Mouse (Mus musculus) v-Abl transformed pro-B cells (cell line): Measurements from ENCODE around the gene Zbed5.
"Not testable (repeated sequence)": the region's sequence is repeated elsewhere in the genome, so short reads cannot be mapped to it uniquely, and the experiment has no call there.

Experiments
- in situ Hi-C, 2 experiments: fragments of 400-800 bp; cut with MboI; formaldehyde crosslinking; loops; one replicate each; pipeline ENCODE4 v1.15.1; 2025; ENCODE audit not compliant: unreplicated experiment in 2 of 2

Gene Zbed5

DNA sequence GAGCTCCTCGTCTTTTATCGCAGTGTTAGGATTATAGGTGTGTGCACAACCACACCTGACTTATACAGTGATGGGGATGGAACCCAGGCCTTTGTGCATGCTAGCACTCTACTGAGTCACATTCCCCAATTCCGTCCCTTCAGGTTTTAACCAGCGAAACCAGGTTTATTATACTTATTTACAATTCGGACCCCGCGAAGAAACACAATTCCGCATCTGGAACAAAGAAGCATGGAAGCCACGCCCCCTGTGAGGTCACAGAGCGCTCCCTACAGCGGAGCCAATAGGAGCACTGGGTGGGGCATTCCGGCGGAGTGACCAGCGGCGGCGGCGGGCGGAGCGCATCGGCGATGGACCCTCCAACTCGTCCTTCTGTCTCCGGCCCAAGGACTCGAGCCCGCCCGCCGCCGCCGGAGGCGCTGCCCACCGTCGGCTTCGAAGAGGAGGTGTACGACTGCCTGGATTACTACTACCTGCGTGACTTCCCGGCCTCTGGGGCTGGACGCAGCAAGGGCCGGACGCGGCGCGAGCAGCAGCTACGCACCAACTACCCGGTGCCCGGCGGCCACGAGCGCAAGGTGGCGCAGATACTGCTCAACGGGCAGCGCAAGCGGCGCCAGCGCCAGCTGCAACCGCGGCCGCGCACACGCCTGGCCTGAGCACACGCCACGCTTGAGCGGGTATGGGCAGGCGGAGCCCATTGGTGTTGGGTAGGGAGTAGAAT, 12.9 kb downstream of the Zbed5 start, which contains the start of gene Nupr1l:
Gene Nupr1l (plus strand): TSS at position 299 of the 724 bp plus-strand sequence.
- in situ Hi-C loops, result no loop called here

DNA sequence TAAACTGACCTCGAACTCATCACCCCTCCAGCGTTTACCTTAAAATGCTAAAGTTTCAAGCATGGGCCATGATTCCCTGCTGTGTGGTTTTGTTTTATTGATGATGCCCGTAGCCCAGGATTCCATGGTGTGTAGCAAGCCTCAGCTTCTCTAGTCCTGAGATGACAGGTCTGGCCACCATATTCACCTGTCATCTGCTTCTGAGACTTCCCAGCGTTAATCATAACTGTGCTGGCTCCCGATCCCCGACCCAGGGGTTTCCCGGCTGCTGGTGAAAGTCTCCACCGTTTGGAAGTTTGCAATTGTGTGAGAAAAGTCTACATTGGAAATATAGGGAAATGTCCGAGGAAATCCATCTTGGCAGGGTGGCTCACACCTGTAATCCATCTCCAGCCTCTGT, 13.6 kb downstream of the Zbed5 start:
- in situ Hi-C loops, result no loop called here

DNA sequence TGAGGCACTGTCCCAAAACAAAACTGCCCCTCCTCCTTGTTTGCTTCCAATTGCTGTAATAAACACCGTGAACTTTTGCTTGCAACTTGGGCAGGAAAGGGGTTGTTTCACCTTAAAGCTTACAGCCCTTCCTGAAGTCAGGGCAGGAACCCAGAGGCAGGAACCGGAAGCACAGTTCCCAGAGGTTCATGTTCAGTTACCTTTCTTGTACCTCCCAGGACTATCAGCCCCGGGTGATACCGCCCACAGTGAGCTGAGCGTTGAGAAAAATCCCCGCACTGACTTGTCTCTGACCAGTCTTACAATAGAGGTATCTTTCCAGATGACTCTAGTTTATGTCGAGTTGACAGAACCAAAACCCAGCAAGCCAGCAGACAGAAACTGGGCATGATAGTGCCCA, 14.1 kb downstream of the Zbed5 start:
- in situ Hi-C loops, result no loop called here

DNA sequence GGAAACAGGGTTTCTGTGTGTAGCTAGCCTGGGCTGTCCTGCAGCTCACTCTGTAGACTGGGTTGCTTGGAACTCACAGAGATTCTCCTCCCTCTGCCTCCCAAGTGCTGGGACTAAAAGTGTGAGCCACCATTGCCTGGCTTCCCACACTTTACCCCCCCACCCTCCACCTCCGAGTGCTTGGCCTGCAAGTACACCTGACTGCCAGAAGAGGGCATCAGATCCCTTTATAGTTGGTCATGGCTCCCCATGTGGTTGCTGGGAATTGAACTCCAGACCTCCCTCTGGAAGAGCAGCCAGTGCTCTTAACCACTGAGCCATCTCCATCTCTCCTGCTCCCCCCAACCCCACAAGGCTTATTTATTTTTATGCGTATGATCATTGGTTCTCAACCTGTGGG, 18.5 kb downstream of the Zbed5 start:
- in situ Hi-C loops, result loop anchor here (5.0 to 10.0 kb wide), 3 partner anchors 241 to 943 kb away; no protein-coding TSS in a partner anchor

DNA sequence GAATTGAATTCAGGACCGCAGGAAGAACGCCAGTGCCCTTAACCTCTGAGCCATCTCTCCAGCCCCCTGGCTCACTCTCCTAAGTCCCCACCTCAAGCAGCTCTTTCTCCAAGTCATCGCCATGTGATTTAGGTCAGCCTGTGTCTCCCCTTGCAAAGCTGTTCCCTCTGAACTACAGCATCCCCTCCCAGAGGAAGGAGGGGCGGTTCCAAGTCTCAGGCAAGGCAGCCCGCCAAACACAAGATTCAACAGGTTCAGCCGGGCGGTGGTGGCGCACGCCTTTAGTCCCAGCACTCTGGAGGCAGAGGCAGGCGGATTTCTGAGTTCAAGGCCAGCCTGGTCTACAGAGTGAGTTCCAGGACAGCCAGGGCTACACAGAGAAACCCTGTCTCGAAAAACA, 20.0 kb downstream of the Zbed5 start:
- in situ Hi-C loops, result loop anchor here in 1 of 2 experiments (10.0 kb wide), 2 partner anchors 239 to 939 kb away; no protein-coding TSS in a partner anchor

DNA sequence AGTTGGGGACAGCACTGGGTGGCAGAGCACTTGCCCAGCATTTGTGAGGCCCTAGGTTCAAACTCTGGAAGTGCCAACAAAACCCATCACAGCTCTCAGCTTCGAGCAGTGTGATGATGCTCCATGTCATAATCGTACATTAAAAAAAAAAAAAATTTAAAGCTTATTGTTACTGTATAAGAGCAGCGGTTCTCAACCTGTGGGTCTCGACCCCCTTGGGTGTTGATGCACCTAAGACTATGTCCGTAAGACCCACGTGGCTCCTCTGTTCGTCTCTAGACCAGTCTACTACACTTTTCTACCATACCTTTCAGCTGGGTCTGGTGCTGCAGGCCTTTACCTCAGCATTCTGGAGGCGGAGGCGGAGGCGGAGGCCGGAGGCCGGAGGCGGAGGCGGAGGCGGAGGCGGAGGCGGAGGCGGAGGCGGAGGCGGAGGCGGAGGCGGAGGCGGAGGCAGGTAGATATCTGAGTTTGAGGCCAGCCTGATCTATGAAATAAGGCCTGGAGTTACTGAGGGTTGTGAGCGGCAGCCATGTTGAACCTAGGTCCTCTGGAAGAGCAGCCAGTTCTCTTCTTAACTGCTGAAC, 22.6 kb downstream of the Zbed5 start:
- in situ Hi-C loops, result loop anchor here in 1 of 2 experiments (10.0 kb wide), 2 partner anchors 237 to 937 kb away; no protein-coding TSS in a partner anchor

DNA sequence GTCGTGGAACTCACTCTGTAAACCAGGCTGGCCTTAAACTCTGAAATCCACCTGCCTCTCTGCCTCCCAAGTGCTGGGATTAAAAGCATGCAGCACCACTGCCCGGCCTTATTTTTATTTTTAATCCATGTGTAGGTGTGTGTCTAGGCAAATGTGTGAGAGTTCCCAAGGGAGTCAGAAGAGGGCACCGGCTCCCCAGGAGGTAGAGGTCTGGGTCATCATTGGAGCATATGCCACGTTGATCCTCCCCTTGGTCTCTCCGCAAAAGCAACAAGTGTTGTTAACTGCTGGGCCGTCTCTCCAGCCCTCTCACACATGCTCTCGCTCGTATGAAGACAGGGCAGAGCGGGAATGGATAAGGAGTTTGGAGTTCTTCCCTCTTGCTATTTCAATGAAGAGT, 23.2 kb downstream of the Zbed5 start:
- in situ Hi-C loops, result loop anchor here in 1 of 2 experiments (10.0 kb wide), 2 partner anchors 236 to 936 kb away; no protein-coding TSS in a partner anchor

DNA sequence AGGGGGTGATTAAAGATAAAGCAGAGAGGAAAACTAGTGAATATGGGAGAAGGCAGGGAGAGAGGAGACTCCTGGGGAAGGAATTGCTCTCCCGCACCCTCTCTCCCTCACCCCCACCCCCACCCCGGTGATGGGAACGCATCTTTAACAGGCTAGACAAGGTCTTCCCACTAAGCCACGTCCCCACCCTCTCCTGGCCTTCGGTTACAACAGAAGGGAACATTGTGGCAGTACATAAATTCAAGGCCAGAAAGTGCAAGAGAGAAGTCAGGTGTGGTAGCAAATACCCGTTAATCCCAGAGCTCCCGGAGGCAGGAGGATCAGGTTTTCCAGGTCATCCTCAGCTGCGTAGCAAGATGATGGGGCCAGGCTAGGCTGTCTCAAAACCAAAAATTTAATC, 23.8 kb downstream of the Zbed5 start:
- in situ Hi-C loops, result loop anchor here in 1 of 2 experiments (10.0 kb wide), 2 partner anchors 235 to 935 kb away; no protein-coding TSS in a partner anchor

DNA sequence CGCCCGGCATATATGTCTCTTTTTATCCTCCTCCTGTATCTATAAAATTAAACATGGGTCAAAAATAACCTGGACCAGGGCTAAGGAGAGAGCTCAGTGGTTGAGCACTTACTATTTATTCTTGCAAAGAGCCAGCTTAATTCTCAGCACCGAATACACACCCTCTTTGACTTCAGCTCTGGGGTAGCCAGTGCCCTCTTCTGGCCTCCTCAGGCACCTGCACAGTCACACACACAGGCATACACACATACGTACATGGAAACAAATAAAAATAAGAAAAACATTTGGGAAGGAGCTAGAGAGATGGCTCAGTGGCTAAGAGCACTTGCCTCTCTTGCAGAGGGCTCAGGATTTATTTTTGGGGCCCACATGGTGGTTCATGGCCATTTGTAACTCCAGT, 26.4 kb downstream of the Zbed5 start:
- in situ Hi-C loops, result no loop called here

DNA sequence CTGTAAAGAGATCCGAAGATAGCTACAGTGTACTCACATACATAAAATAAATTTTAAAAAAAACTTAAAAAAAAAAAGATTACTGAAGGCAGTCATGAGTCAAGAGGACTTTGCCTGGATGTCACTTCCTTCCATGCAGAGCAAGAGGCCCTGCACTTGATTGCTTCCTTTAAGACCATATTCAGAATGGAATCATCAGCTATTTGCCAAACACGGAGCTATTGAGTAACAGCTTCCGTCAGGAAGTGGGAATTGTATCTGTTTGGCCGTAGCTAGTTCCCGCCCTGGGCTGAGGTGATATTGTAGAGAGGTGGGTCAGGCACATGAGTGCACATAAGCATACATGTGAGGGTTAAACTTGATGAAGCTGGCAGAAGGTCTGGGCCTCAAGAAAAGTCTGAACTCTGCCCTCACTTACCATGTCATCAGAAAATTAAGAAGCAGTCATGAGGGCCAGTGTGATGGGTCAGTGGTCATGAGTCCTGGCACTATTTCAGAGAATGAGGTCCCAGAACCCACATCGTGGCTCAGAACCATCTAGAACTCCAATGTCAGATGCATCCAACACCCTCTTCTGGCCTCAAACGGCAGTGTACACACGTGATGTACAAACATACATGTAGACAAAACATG, 29.4 kb downstream of the Zbed5 start:
- in situ Hi-C loops, result no loop called here

DNA sequence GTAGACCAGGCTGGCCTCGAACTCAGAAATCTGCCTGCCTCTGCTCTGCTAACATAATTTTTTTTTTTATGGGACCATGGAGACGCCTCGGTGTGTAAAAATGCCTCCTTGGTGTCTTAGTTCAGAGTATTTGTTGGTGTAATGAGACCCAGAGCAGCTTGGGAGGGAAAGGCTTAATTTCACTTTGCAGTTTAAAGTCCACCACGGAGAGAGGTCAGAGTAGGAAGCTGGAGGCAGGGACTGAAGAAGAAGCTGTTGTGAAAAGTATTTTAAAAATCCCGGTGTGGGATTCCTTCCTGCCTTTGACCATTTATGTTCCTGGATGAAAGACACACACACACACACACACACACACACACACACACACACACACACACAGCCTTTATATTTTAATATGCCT, 30.4 kb downstream of the Zbed5 start:
- in situ Hi-C loops, result no loop called here

DNA sequence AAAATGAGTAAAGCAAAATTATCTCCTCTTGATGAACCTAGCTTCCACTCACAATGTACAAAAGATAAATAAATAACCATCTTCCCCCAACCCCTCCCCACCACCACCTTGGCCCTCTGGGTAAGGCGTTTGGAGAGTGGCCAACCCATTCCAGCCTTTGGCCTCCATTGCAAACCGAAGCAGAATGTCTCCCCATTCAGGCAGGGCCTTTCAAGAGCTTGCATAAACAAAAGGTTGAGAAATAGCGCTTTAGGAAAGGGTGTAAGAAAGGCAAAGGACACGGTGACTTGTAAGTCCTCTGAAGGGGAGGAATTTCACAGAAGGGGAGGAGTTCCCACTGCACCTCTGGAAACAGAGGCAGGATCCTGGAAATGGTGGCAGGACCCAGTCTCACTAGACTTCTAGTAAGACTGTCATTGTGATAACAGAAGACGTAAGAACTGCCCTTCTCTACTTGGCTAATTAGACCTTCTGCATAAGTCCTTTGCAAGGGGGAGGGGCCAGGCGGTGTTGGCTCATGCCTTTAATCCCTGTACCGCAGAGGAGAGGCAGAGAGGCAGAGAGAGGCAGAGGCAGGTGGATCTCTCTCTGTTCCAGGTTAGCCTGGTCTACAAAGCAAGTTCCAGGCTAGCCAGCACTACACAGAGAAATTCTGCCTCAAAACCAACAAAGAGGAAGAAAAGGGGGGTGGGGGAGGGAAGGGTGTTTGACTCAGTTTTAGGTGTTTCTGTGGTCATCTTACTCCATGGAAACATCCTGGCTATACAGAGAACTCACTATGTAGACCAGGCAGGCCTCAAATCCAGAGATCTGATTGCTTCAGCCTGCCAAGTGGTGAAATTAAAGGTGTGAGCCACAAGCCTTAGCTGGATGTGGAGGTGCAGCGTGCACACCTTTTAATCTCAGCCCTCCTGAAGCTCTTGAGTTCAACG, 34.7 kb downstream of the Zbed5 start:
- in situ Hi-C loops, result no loop called here

DNA sequence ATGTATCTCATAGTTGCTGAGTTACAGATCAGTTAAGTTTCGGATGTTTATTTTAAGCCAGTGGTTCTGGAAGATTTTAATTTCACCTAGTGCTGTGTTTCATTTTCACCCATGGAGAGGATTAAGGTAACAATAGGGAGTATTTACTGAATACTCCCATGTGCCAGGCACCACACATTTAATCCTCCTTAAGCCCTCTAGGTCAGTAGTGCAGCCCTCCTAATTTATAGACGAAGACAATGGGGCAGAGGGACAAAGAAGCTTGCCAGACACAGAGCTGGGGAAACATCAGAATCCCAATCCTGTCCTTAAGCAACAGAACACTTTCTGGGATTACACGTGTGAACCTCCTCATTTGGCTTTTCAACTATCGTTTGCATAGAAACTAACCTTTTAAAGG, 41.4 kb downstream of the Zbed5 start:
- in situ Hi-C loops, result no loop called here

DNA sequence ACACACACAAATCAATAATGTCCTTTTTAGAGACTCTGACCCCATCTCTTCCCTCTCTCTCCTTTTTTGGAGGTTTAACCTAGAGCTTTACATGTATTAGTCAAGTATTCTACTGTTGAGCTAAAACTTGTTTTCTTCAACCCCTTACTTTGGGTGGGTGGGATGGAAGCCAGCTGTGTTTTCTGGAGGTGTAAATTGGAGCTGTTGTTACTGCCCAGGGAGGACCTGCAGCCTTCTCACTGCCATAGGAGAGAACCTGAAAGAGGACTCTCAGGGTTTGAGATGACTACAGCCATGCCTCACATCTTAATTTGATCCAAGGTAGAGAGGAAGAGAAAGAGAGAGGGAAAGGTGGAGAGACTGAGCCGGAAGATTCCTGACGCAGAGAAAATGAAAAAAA, 44.8 kb downstream of the Zbed5 start:
- in situ Hi-C loops, result no loop called here

DNA sequence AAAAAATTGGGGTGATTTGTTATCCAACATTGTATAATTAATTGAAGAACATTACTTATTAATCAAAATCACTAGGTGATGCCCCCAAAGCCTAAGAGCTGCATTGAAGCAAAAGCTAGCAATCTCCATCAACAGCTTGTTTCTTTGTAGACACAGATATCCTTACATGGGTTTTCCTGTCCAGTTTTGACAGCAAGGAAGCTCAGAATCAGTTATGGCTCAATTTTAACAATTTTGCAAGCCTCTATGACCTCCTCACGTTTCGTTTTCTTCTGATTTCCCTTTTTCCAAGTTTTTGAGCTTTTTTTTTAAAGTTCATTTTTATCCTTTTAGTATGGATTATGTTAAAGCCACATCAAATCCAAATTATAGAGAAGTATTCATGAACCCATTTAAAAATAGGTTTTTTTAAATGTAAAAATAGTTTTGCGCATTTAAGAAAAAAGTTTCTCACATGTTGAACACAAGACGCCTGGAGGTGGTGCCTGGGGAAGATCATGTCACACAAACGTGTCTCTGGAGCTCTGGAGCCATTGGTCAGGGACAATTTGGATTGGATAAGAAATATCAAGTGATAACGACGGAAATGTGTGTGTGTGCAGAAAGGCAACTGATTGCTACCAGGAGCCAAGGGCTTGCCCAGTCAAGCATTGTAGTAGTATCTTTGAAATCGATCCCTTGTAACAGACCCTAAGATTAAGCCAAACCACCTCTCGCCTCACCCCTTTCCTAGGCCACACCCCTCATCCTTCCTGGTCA, 45.4 kb downstream of the Zbed5 start:
- in situ Hi-C loops, result no loop called here

DNA sequence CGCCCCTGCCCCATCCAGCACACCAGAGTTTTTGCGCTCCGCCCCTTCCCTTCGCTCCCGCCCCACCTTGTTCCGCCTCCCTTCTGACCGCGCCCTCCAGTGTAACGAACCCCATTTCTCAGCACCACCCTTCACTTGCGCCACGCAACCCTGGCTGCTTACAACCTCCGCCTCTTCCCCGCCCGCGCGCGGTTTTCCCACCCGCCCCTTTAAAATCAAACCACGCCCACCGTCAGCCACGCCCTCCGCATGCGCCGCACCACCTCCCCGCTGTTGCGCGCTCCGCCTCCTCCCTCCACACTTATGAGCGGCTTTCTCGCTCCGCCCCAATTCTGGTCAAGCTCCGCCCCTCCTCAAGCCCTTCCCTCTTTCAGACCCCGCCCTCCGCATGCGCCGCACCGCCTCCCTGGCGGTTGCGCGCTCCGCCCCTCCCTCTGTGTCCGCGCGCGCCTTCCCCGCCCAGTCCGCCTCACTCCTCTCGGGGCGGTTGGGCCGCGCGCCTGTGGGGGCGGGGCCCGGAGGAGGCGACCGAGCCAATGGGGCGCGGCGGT, 46.0 kb downstream of the Zbed5 start, which contains the start of gene Vkorc1l1:
Gene Vkorc1l1 (plus strand): TSS at position 476 of the 551 bp plus-strand sequence.
- in situ Hi-C loops, result no loop called here

DNA sequence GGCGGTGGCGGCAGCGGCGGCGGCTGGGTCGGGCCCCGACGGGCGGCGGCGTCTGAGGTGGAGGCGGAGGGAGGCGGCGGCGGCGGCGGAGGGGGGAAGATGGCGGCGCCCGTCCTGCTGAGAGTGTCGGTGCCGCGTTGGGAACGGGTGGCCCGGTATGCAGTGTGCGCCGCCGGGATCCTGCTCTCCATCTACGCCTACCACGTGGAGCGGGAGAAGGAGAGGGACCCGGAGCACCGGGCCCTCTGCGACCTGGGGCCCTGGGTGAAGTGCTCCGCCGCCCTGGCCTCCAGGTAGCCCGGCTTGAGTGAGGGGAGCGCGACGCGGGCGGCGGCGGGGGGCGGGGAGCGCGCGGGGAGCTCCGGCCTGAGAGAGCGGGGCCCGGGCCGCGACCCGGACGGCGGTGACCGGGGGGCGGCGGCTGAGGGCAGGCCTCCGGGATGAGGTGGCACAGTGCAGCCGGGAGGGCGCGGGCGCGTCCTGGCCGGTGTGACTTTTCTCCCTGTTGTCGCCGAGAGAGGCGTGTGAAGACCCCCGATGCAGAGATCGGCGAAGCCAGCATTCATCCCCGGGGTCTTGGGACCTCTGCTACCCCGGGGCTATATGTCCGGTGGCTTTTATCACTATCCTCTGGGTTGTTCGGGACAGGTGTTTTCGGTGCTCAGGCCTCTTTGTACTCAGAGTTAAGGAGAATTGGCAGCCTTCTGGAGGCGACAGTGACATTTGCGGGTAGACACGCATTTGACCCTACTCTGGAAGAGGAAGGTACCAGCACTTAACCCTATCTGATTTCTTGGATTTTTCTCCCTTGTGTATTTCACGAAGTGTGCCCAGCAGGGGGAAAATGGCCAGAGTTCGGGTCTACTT, 46.8 kb downstream of the Zbed5 start:
- in situ Hi-C loops, result not testable (repeated sequence)

DNA sequence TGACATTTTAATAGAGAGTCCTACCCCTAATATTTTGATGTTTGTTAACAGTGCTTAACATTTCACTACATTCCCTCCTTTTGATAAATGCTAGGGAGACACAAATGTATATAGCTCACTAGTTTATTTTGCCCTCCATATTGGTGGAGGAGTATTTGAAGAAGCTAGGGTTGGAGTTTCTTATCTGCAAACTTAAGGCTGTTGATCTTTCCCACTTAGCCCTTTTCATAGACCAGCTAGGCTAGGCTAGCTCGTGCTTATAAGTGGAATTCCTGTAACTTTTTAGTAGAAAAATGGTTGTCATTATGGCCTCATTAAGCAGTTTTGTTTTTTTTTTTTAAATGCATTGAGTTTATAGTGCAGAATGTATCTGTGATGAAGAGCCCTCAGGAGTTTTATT, 47.9 kb downstream of the Zbed5 start:
- in situ Hi-C loops, result no loop called here
